Mouse (Mus musculus): ENCODE results near the gene Crtac1.

GRCm38 (mm10) chr19:42293216-42293615, 138.4 kb downstream of the Crtac1 start:
- no peak for TF ChIP-seq POLR2A (IDR thresholded peaks at IDR 0.05; ENCODE audit: low read depth, low read length)
- no peak for TF ChIP-seq CTCF (IDR thresholded peaks at IDR 0.05; ENCODE audit: extremely low read depth, insufficient read length, insufficient replicate concordance, low read depth, low read length)
